Mouse (Mus musculus) c-Kit-positive CD71-positive TER-119-negative erythroid progenitor cells, embryonic 14.5 days (primary cell): ENCODE results near the gene Cylc1.

ENCODE experiments used
- DNase-seq: peaks from one replicate; pipeline ENCODE4 v3.0.0-alpha.2; 2013; ENCODE audit warnings: low read depth

Gene Cylc1

DNA sequence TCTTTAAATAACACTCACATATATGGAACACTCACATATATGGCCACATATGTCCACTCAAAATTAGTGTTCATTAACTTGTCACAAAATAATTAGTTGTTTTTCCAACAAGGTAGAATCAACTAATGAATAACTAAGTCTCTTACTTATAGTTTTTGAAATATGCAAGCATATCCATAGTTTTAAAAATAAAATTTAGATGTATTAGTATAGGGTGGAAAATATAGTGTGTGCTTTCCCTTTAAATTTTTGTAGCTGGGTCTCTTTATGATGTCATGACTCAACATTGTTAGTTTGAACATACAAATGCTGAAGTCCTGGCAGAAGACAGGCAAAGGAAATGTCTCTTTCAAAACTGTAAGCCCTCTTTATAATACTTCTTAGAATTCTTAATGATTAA, at the start of gene Cylc1:
Gene Cylc1, plus strand, starts transcription at position 301 of the 400 bp plus-strand sequence.
- no peak for DNase-seq

DNA sequence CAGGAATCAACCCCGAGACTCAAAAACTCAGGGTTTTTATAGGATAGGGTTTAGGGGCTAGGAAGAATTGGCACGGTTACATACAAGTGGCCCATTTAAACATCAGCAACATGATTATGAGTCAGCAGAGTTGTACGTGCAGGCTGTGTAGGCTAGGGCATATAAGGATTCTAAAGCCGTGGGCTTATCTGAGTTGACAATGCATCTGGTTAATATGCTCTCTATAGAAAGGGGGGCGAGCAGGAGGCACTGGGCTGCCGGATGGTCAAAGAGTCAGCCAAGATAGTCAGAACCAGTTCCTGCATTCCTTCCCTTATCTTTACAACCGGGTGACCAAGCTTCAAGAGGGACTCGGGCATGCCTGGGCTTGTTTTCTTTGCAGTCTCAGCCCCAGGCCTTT, 31.5 kb upstream of the Cylc1 start:
- no peak for DNase-seq

DNA sequence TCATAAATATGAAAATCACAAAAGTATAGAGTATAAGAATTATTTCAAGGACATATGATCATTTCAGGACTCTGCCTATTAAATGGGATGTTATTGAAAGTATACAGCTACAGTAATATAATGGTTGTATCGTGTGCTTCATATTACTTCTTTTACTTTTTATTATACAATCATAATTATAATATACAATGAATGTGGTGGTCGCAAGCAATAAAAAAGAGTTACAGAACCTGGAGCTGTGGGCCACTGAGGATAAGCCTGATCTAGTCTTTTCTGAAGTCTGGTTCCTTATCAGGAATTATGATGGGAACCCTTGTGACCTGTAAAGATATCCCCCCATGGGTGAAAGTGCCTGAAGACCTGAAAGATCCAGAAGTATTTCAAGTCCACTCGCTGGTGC, 57.8 kb downstream of the Cylc1 start, which contains the start of gene Gm10112:
Gene Gm10112, plus strand, starts transcription at position 301 of the 400 bp plus-strand sequence.
- DNase-seq: no peak
